Mouse (Mus musculus): ENCODE data around the gene Speer4d.
"Not testable (repeated sequence)": the region's sequence is repeated elsewhere in the genome, so short reads cannot be mapped to it uniquely, and the experiment has no call there.

Speer4d gene

DNA sequence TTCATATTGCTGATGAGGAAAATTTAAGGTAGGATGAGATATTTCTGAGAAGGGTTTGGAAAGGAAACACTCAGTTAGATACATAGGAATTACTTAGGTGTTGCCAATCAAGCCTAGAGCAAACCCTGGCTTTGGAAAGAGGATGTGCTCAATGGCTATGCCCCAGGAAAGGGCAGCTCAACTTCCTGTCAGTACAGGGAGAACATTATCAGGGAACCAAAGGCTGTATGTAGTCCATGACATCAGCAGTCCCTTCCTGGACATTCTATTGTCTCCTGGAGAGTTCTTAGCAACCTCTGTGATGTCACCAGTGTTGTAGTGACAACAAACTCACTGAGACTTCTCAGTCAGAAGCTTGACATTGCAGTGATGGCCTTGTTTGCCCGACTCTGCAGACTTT is at the start of gene Speer4d:
TSS of gene Speer4d (plus strand) at position 301 of the 400 bp plus-strand sequence.
- in situ Hi-C loops (cut with MboI; ENCODE audit: unreplicated experiment in 2 of 2): not testable (repeated sequence)

DNA sequence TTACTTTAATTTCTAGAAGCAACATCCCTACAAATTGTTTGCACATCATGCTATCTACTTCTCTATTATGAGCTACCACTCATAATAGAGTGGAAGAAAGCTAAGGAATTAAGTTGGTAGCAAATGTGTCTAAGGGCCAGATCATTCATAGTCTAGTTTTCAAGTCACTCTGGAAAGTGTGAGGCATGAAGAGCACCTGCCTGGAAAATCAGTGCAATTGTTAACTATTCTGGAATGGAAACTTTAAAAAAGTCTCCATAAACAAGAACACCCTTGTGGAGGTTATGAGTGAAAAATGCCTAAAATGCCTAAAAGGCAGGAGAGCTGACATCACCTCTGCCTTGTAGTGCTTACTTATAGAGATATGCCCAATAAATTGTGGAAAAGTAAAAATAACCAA is 45.1 kb upstream of the Speer4d start:
- in situ Hi-C loops (cut with MboI; ENCODE audit: unreplicated experiment in 2 of 2): not testable (repeated sequence)

DNA sequence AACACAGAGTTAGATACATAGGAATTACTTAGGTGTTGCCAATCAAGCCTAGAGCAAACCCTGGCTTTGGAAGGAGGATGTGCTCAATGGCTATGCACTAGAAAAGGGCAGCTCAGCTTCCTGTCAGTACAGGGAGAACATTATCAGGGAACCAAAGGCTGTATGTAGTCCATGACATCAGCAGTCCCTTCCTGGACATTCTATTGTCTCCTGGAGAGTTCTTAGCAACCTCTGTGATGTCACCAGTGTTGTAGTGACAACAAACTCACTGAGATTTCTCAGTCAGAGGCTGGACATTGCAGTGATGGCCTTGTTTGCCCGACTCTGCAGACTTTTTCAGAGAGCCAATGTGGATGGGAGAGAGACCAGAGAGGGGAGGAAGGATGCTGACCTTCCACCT is 41.8 kb upstream of the Speer4d start, which contains the start of gene Gm21083:
TSS of gene Gm21083 (plus strand) at position 301 of the 400 bp plus-strand sequence.
- in situ Hi-C loops (cut with MboI; ENCODE audit: unreplicated experiment in 2 of 2): not testable (repeated sequence)

DNA sequence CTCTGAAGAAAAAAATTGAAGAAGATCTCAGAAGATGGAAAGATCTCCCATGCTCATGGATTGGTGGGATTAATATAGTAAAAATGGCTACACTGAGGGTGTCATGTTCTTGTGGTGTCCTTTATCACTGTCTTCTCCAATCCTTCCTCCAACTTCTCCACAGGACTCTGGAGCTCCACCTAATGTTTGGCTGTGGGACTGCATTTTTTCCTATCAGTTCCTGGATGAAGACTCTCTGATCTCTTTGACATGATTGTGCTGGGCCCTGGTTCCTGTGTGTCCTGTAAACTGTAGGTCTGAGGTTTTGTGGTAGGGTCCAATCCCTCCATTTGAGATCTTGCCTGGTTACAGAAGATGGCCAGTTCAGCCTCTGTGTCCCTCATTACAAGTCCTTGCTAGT is 32.5 kb upstream of the Speer4d start:
- in situ Hi-C loops (cut with MboI; ENCODE audit: unreplicated experiment in 2 of 2): not testable (repeated sequence)

DNA sequence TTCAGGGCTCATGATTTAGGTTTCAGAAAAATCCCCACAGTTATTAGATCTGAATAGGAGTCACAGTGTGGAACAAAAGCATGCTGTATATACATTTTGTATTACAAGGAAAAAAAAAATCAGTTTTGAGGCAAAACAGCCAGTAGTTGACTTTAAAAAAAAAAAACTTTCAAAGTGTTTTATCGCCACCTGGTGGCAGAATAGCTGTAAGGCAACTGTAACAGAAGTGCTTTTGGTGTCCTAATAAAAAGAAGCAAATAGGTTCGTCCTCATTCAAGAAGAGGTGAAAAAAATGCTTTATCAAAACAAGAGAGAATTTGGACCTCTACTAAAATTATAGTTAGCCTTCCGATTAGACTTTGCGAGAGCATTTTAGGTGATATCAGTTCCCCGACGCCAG is 30.6 kb upstream of the Speer4d start:
- in situ Hi-C loops (cut with MboI; ENCODE audit: unreplicated experiment in 2 of 2): not testable (repeated sequence)

DNA sequence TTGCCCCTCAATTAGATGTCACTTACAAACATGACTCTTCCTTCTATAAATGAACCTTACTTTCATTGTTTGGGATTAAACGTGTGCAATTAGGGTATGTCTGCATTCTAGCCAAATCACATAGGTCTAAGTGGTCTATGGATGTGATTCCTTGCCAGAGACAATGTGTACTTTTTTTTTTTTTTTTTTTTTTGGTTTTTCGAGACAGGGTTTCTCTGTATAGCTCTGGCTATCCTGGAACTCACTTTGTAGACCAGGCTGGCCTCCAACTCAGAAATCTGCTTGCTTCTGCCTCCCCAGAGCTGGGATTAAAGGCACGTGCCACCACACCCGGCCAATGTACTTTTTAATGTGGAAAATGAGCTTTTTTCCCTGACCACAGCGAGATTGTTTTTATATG is 28.2 kb upstream of the Speer4d start:
- in situ Hi-C loops (cut with MboI; ENCODE audit: unreplicated experiment in 2 of 2): not testable (repeated sequence)

DNA sequence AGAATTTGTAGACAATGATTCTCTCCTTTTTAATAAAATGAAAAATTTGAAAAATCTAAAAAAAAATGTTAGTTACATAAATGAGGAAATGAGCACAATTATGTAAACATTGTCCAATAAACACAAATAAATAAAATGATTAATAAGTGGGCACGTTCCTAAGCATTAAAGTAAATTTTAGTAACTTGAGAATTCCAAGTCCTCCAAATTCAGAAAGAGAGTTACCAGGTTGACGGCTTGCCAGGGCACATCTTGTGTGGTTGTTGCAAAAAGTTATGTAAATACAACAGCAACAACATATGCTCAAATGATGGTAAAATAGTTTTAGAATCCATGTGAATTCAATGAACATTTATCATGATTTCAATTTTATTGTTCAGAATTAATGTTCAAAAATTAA is 27.3 kb upstream of the Speer4d start:
- in situ Hi-C loops (cut with MboI; ENCODE audit: unreplicated experiment in 2 of 2): not testable (repeated sequence)

DNA sequence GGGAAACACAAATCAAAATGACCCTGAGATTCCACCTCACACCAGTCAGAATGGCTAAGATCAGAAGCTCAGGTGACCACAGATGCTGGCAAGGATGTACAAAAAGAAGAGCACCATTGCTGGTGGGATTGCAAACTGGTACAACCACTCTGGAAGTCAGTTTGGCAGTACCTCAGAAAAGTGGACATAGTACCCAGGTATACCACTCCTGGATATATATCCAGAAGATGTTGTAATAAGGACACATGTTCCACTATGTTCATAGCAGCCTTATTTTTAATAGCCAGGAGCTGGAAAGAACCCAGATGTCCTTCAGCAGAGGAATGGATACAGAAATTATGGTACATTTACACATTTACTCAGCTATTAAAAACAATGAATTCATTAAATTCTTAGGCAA is 20.0 kb upstream of the Speer4d start:
- in situ Hi-C loops (cut with MboI; ENCODE audit: unreplicated experiment in 2 of 2): not testable (repeated sequence)

DNA sequence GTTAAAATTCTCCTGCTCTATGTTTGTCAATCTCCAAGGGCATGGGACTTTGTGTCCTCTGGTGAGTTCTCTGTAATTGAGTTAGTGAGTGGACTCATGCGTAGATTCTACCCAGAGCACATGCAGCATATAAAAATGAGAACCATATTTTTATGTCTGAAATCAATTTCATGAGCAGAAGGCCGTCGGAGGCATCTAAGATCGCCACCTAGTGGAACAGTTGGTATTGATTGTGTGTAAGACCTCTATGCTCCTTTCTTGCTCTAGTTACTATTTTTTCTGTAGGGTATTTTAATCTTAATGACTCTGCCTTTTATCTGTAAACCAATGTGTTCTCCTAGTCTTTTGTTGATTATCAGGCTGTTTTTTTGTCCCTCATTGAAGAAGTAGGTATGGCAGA is 18.5 kb upstream of the Speer4d start:
- in situ Hi-C loops (cut with MboI; ENCODE audit: unreplicated experiment in 2 of 2): not testable (repeated sequence)

DNA sequence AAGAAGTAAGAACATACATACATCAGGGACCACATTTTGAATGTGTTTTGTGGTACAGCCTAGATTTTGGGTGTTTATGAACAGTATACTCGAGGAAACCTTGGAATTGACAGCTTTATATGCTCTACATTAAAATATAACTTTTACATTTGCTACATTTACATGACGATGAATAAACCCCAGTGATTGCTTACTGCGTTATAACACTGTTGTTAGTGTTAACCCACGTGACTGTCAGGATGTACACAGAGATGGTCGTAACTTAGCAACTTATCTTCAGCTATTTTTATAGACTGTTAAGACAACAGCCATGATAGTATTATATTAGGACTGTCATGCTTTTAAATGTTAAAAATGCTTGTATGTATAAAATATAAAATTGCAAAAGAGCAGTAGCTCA is 17.4 kb upstream of the Speer4d start:
- in situ Hi-C loops (cut with MboI; ENCODE audit: unreplicated experiment in 2 of 2): not testable (repeated sequence)

DNA sequence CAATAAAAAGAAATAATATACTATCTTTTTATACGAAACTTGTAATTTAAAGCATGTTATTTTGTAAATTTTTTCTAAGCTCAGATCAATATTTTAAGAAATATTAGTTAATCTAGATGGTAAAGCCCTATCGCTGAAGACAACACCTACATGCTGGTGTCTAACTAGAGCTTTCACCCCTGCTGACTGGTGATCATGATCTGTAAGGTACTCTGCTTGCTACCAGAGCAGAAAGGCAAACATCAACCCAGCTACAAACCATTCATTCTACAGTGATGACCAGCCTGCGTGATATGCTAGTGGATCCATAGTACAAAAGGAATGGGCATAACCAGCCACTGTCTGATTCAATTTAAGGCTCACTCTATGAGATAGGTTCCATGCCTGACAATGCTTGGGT is 16.9 kb upstream of the Speer4d start:
- in situ Hi-C loops (cut with MboI; ENCODE audit: unreplicated experiment in 2 of 2): not testable (repeated sequence)

DNA sequence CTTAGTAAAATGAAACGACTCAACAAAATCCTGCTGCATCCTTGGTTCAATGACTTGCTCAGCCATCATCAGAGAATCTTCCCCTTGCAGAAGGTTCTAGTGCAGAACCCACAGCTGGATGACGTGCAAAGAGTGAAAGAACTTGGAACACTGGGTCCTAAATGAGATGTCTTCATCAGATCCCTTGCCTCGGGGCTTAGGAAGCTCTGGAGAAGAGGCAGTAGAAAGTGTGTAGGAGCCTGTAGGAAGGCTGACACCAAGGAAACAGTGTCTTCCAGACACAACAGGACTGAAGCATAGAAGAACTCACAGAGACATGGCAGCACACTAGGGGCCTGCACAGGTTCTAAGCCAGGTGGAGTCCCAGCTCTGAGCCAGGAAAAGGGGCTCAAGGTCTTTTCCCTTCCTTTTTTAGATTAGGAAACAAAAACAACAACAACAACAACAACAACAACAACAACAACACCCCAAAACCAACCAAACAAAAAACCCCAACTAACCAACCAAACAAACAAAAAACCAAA is 16.4 kb upstream of the Speer4d start:
- in situ Hi-C loops (cut with MboI; ENCODE audit: unreplicated experiment in 2 of 2): not testable (repeated sequence)

DNA sequence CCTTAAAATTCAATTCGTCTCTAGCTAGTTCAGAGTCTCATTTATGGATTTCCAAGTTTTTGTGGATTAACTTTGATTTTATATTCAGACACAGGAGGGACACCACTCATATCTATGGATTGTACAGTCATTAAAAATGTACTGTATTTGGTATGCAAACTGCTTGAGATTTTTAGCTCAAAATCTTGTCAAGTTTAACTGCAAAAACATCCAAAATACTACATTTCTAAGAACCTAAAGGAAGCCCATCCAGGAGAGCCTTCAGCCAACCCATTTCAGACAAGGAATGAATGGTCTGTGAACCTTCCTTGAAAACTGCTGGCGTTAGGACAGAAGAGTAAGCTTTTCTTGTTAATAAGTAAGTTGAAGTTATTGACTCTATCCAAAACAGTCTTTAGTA is 15.9 kb upstream of the Speer4d start:
- in situ Hi-C loops (cut with MboI; ENCODE audit: unreplicated experiment in 2 of 2): not testable (repeated sequence)

DNA sequence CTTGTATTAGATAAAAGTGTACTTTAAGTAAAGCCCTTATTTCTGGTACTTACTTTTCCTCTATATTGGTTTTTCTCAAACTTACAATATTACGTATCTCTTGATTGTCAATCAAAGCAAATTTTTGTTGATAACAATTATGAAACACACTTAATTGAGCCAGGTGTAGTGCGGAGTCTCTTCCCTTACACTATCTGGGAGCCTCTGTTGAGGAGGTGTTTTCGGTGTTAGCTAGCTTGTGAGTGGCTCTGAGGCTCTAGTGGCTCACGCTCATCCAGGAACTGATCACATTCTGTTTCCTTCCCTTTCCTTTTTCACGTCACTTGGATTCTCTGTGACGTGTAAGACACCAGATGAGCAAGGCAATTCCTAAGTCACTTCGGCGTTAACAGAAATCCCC is 15.3 kb upstream of the Speer4d start:
- in situ Hi-C loops (cut with MboI; ENCODE audit: unreplicated experiment in 2 of 2): not testable (repeated sequence)

DNA sequence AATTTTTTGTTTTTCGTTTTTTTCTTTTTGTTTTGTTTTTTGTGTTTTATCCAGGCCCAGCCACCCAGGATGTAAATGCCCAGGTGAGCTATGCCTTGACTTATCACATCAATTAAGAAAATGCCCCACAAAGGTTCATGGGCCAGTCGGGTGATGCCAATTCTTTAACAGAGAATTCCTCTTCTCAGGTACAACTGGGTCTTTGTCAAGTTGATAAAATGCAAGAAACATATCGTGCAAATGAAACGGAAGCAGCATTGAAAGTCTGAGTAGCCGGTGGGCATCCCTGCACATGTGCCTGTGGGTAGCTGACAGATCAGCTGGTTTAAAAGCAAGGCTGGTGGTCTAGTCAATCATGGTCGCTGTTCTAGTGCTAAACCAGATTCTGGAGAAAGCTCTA is 12.2 kb upstream of the Speer4d start:
- in situ Hi-C loops (cut with MboI; ENCODE audit: unreplicated experiment in 2 of 2): not testable (repeated sequence)

DNA sequence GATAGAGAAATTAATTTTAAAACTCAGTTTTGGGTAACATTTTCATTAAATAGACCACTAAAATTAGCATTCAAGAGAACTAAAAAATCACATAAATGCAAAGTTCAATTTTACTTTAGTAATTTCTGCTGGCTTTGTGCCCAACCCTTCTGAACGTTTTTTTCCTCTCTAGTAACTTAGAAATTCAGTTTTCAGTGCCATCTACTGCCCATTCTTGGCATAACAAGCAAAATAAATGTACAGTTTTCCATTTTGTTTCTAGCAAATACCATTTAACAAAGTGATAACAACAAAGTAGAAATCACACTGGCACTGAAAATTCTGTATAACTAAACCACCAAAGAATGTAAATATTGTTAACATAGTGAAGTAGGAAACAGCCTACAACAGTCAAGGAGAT is 8.2 kb upstream of the Speer4d start:
- in situ Hi-C loops (cut with MboI; ENCODE audit: unreplicated experiment in 2 of 2): not testable (repeated sequence)

DNA sequence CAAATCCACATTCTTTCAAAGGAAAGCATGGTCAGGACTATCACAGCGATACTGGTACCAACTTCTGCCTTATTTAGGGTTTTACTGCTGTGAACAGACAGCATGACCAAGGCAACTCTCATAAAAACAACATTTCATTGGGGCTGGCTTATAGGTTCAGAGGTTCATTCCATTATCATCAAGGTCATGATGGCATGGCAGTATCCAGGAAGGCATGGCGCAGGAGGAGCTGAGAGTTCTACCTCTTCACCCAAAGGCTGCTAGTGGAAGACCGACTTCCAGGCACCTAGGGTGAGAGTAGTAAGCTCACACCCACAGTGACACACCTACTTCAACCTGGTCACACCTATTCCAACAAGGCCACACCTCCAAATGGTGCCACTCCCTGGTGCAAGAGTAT is 2.7 kb upstream of the Speer4d start:
- in situ Hi-C loops (cut with MboI; ENCODE audit: unreplicated experiment in 2 of 2): not testable (repeated sequence)

DNA sequence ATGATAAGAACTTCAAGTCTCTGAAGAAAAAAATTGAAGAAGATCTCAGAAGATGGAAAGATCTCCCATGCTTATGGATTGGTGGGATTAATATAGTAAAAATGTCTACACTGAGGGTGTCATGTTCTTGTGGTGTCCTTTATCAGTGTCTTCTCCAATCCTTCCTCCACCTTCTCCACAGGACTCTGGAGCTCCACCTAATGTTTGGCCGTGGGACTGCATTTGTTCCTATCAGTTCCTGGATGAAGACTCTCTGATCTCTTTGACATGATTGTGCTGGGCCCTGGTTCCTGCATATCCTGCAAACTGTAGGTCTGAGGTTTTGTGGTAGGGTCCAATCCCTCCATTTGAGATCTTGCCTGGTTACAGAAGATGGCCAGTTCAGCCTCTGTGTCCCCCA is 9.3 kb downstream of the Speer4d start:
- in situ Hi-C loops (cut with MboI; ENCODE audit: unreplicated experiment in 2 of 2): not testable (repeated sequence)

DNA sequence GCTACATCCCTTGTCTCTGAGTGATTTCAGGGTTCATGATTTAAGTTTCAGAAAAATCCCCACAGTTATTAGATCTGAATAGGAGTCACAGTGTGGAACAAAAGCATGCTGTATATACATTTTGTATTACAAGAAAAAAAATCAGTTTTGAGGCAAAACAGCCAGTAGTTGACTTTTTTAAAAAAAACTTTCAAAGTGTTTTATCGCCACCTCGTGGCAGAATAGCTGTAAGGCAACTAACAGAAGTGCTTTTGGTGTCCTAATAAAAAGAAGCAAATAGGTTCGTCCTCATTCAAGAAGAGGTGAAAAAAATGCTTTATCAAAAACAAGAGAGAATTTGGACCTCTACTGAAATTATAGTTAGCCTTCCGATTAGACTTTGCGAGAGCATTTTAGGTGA is 11.2 kb downstream of the Speer4d start:
- in situ Hi-C loops (cut with MboI; ENCODE audit: unreplicated experiment in 2 of 2): not testable (repeated sequence)

DNA sequence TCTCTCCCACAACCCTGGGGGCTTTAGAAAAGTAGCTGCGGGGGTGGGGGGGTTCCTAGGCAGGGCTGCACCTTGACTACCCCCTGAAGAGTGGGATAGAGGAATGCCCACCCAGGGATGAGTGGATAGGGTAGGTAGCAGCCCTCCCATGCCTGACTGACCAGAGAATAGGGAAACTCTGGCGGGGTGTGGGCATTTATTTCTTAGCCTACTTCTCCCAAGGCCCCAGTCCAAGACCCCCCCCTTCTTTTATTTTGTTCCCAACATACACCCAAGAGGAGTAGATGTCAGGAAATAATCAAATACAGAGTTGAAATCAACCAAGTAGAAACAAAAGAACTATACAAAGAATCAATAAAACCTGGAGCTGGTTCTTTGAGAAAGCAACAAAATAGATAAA is 18.8 kb downstream of the Speer4d start:
- in situ Hi-C loops (cut with MboI; ENCODE audit: unreplicated experiment in 2 of 2): not testable (repeated sequence)

DNA sequence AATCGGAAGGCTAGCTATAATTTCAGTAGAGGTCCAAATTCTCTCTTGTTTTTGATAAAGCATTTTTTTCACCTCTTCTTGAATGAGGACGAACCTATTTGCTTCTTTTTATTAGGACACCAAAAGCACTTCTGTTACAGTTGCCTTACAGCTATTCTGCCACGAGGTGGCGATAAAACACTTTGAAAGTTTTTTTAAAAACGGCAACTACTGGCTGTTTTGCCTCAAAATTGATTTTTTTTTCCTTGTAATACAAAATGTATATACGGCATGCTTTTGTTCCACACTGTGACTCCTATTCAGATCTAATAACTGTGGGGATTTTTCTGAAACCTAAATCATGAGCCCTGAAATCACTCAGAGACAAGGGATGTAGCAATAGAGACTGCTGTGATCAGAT is 26.8 kb downstream of the Speer4d start:
- in situ Hi-C loops (cut with MboI; ENCODE audit: unreplicated experiment in 2 of 2): not testable (repeated sequence)

DNA sequence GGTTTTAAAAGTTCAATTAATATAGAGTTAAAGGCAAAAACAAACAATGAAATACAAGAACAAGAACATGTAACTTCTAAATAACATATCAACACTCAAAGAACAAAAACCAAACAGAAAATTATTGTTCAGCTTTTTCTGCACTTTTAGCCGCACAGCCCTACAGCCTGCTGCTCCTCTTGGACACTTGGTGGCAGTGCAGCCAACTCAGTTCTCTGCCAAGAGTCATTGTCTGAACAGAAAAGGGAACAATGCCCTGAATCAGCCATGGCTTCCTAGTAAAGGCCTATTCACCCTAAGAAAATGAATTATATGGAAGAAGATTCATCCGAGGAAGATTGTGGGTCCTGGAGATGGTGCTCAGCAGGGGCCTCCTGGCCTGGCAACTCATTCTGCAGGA is 33.5 kb downstream of the Speer4d start:
- in situ Hi-C loops (cut with MboI; ENCODE audit: unreplicated experiment in 2 of 2): not testable (repeated sequence)

DNA sequence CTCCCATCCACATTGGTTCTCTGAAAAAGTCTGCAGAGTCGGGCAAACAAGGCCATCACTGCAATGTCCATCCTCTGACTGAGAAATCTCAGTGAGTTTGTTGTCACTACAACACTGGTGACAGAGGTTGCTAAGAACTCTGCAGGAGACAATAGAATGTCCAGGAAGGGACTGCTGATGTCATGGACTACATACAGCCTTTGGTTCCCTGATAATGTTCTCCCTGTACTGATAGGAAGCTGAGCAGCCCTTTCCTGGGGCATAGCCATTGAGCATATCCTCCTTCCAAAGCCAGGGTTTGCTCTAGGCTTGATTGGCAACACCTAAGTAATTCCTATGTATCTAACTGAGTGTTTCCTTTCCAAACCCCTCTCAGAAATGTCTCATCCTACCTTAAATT is 38.1 kb downstream of the Speer4d start, which contains the start of gene 4930572O03Rik:
TSS of gene 4930572O03Rik (minus strand) at position 101 of the 400 bp plus-strand sequence.
- in situ Hi-C loops (cut with MboI; ENCODE audit: unreplicated experiment in 2 of 2): not testable (repeated sequence)
